Mouse (Mus musculus) heart, postnatal 0 days (tissue): ENCODE measurements around the gene Slc16a2.

Experiments used
- CTCF ChIP-seq: IDR thresholded peaks from 2 replicates; pipeline ENCODE4 v1.5.1; 2016; ENCODE audit warnings: antibody characterized with exemption, control low read depth, low read depth
- EP300 ChIP-seq: IDR thresholded peaks from 2 replicates; pipeline ENCODE4 v1.6.1; 2016; ENCODE audit warnings: antibody characterized with exemption, low read depth

DNA sequence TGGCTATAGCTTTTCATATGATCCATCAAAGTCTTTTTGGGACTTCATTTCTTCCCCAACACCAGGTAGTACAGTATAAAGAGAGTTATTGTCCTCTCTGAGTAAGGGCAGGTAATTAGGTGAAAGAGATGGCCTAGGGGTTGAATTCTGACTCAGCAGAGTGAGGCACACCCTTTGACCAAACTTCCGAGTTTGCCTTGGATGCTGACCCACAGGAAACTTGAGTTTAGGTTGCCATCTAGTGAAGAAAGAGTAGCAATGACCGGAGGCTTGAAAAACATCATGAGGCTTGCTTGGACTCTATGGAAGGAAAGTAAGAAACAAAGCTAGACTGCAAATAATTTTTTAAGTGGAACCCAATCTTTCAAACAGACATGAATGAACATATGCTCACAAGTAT lies 147.1 kb downstream of the Slc16a2 start:
- peak; percentile 48 for TF ChIP-seq CTCF
- no peak for TF ChIP-seq EP300
